In genomic region chr2:28445082-28445481, GRCm38 (mm10) we compare ENCODE assay signal across 22 mouse cellular contexts. TPM values are rescaled to one million over a fixed set of nuclear protein-coding genes. Genes with fewer than 3 reads are reported as not detected.
A peak's percentile ranks its signal among the peaks of the same experiment; 100 is the strongest.
DNase-seq lines count a peak whose midpoint lies in the region; ATAC-seq lines count a peak whose summit lies in the region.
"Had no signal": no experiment of that assay in that cellular context is flagged by ENCODE, and none has a peak within 500 bp of the region (broad histone marks: within the 10 kb centered on the region; RNA-seq: fewer than 3 reads in every experiment).

No protein-coding gene starts in this region.

- peak; percentile 26 for DNase-seq in 416B (ENCODE audit: low read depth)
- peak; percentile 25 for DNase-seq in A20 (ENCODE audit: low read depth, low spot score)
- DNase-seq in R1 (ENCODE audit: low read depth, low spot score), result peak; percentile 63
- no peak for DNase-seq in kidney, adult 11 months
- DNase-seq in natural killer cell, adult 2 months (ENCODE audit: low spot score in 2 of 2), result no peak
- DNase-seq: adrenal gland, adult 2 months; adrenal gland, postnatal 25 days; cerebellum, adult 11-12 months; cerebellum, adult 8-10 months; cerebellum, postnatal 10 days; cerebellum, postnatal 36 days; forebrain, postnatal 0 days; gastrocnemius, postnatal 25 days; heart, adult 18-20 months; kidney, adult 2 months had no signal

- ATAC-seq in inflammation-experienced regulatory T-cells, adult 6 months, result peak; percentile 25
- ATAC-seq: CD4-positive, CD25-positive, alpha-beta regulatory T cell, adult 4 months; forebrain, embryonic 14.5 days; forebrain, postnatal 0 days; intestine, embryonic 16.5 days had no signal

RNA-seq across cellular contexts. Expression of gene Ppp1r26, which starts 1.5 kb away (rescaled TPM):
- polyA plus RNA-seq in inflammation-experienced regulatory T-cells, adult 6 months (2017; shearing (Covaris generic)), result not detected
- polyA plus RNA-seq: CD4-positive, CD25-positive, alpha-beta regulatory T cell, adult 4 months had no signal

RNA-seq across cellular contexts. Expression of gene 1700007K13Rik, which starts 21.1 kb away (rescaled TPM):
- polyA plus RNA-seq in inflammation-experienced regulatory T-cells, adult 6 months (2017; shearing (Covaris generic)), result under 1 TPM in 1 of 3 experiments, not detected in 2; 0.52 TPM
- polyA plus RNA-seq: adrenal gland, adult 2 months; CD4-positive, CD25-positive, alpha-beta regulatory T cell, adult 4 months; heart, embryonic 14.5 days; intestine, embryonic 16.5 days had no signal

RNA-seq across cellular contexts. Expression of gene Mrps2, which starts 22.8 kb away (rescaled TPM):
- polyA plus RNA-seq in inflammation-experienced regulatory T-cells, adult 6 months (2017; shearing (Covaris generic)), result 10 to 100 TPM; 17.7 to 22.1 (median 19.3) TPM

RNA-seq across cellular contexts. Expression of gene Gbgt1, which starts 51.6 kb away (rescaled TPM):
- polyA plus RNA-seq in inflammation-experienced regulatory T-cells, adult 6 months (2017; shearing (Covaris generic)), result not detected
- polyA plus RNA-seq: CD4-positive, CD25-positive, alpha-beta regulatory T cell, adult 4 months; embryonic facial prominence, embryonic 11.5 days; heart, embryonic 14.5 days; heart, postnatal 0 days had no signal

Comparison
In these comparisons a context has a peak if more than half of its experiments do, and no peak if none do; other contexts are left out.
1. DNase-seq: peak in 416B (single experiment), A20 (single experiment) and R1 (single experiment); none in kidney, adult 11 months (single experiment) and natural killer cell, adult 2 months (0 of 2).